Mouse (Mus musculus) thymus, adult 2 months (tissue): ENCODE measurements around the gene S100a14. TPM values are rescaled to one million over a fixed set of nuclear protein-coding genes. Genes with fewer than 3 reads are reported as not detected.

Experiments used
- DNase-seq: peaks from one replicate; pipeline ENCODE4 v3.0.0; 2021
- H3K27ac ChIP-seq: fragments of 200-500 bp; 2 replicates; pipeline ENCODE4 v1.5.1; 2012; ENCODE audit warnings: low read length, control low read depth; ENCODE audit not compliant: control insufficient read depth, insufficient read depth
- H3K27me3 ChIP-seq: fragments of 200-500 bp; 2 replicates; pipeline ENCODE4 v1.6.1; 2012; ENCODE audit warnings: mild to moderate bottlenecking, low read length, moderate library complexity, mixed read lengths; ENCODE audit not compliant: control insufficient read depth, insufficient read depth
- H3K36me3 ChIP-seq: fragments of 200-500 bp; 2 replicates; pipeline ENCODE4 v1.6.1; 2012; ENCODE audit warnings: mild to moderate bottlenecking, low read length, moderate library complexity; ENCODE audit not compliant: control insufficient read depth, insufficient read depth
- H3K4me1 ChIP-seq: fragments of 200-500 bp; replicated peaks from 2 replicates; pipeline ENCODE4 v1.6.1; 2012; ENCODE audit warnings: low read length; ENCODE audit not compliant: control insufficient read depth, insufficient read depth
- H3K4me3 ChIP-seq: fragments of 200-500 bp; 2 replicates; pipeline ENCODE4 v1.5.1; 2012; ENCODE audit warnings: mild to moderate bottlenecking, low read length, control low read depth, moderate library complexity; ENCODE audit not compliant: control insufficient read depth, insufficient read depth
- CTCF ChIP-seq: fragments of 200-500 bp; IDR thresholded peaks from 2 replicates; pipeline ENCODE4 v1.5.1; 2012; ENCODE audit warnings: mild to moderate bottlenecking, control low read depth, low read length, moderate library complexity, borderline replicate concordance; ENCODE audit not compliant: control insufficient read depth, poor library complexity, insufficient read depth; ENCODE audit errors: extremely low read depth
- POLR2A ChIP-seq: fragments of 200-500 bp; IDR thresholded peaks from 2 replicates; pipeline ENCODE4 v1.6.1; 2012; ENCODE audit warnings: mild to moderate bottlenecking, low read length, control low read depth, moderate library complexity; ENCODE audit not compliant: control insufficient read depth, poor library complexity, insufficient read depth; ENCODE audit errors: extremely low read depth
- WGBS: fragments of 180-500 bp; shearing (Covaris S2); methylation state at CpG from one replicate; pipeline ENCODE4 v1.1.7; 2018; 5-methylcytosine and 5-hydroxymethylcytosine counted together
- polyA plus RNA-seq: library from polyadenylated mRNA; depleted of rRNA; stranded (reverse); fragments of >200 nt; gene quantifications from 2 replicates; pipeline ENCODE4 v1.2.3, GENCODE M21; 2012; rRNA removed

Gene S100a14
- polyA plus RNA-seq, 1 experiment, result 11.3 TPM

DNA sequence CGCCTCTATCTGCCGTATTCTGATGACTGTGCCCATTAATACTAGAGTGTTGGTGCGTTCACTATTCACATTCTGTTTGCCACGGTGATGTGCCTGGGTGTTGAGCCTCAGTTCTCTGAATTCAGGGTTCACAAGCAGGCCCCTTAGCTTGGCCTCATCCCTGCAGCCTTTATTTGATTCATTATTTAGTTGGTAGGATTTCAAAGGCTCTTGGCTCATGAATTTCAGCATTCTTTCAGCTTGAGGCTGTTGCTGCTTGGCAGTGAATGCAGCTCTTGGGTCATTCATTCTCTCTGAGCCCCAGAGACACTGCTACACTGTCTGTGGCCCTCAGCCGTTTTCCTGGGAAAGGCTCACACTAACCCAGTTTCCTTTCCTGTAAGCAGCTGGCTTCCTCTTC lies 29.3 kb downstream of the S100a14 start:
- Histone ChIP-seq H3K27me3 (no peaks in the 10 kb centered on the region), H3K4me3 (no peak overlapping the region), H3K36me3 (no peaks in the 10 kb centered on the region), H3K27ac (no peak overlapping the region), H3K4me1 (no peaks in the 10 kb centered on the region)
- TF ChIP-seq POLR2A (no peak), CTCF (no peak)
- DNase-seq, result no peak
- WGBS, result 87% methylated on average over 5 of the region's 5 CpGs

DNA sequence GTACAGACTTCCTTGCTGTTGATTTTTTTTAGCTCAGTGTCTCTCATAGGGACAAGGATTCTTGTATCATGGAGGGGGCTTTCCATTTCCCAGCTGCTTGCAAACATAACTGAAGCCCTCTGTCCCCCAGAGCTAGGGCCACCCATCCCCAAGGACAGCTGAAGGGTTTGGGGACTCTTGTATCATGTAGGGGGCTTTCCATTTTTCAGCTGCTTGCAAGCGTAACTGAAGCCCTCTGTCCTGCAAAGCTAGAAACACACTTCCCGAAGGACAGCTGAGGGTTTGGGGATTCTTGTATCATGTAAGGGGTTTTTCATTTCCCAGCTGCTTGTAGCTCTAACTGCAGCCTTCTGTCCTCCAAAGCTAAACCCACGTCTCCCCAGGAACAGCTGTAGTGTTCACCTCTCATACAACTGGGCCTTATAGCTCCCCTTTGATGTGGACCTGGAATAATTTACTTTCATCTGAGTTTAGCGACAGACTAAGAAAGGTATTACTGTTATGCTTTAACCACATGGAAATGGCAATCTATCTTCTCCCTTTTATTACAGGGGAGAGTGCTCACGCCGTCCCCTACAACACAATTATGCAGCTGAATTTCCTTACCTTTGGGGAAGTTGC lies 33.5 kb downstream of the S100a14 start, which contains the start of gene S100a3:
Gene S100a3 (plus strand): TSS at position 571 of the 621 bp plus-strand sequence.
- Histone ChIP-seq H3K27me3 (no peaks in the 10 kb centered on the region), H3K27ac (no peak within 1 kb of the TSS), H3K4me3 (no peak within 1 kb of the TSS), H3K36me3 (no peaks in the 10 kb centered on the region), H3K4me1 (no peaks in the 10 kb centered on the region)
- TF ChIP-seq CTCF (no peak), POLR2A (no peak)
- WGBS, result 90% methylated on average over 6 of the region's 6 CpGs
- no peak for DNase-seq

DNA sequence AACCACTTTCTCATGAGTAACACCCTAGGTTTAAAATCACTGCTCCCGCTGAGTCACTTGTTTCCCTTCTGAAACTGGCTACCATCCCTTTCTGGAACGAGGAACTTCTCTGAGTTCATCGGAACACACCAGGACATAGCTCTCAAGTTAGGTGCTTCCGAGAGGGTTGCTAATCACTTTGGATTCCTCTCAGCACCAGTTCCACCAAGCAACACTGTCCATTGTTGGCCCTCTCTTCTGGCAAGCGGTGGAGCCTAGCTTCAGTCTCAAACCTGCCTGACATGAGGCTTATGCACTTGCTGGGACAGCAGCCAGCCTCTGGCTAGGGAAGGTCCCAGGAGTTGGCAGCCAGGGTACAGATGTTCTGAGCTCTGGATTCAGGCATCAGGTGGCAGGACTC lies 48.0 kb downstream of the S100a14 start:
- 89% methylated on average over 5 of the region's 5 CpGs for WGBS
- no peak for DNase-seq
- TF ChIP-seq POLR2A (no peak), CTCF (no peak)
- Histone ChIP-seq H3K27me3 (no peaks in the 10 kb centered on the region), H3K4me3 (no peak overlapping the region), H3K36me3 (no peaks in the 10 kb centered on the region), H3K27ac (no peak overlapping the region), H3K4me1 (no peaks in the 10 kb centered on the region)

DNA sequence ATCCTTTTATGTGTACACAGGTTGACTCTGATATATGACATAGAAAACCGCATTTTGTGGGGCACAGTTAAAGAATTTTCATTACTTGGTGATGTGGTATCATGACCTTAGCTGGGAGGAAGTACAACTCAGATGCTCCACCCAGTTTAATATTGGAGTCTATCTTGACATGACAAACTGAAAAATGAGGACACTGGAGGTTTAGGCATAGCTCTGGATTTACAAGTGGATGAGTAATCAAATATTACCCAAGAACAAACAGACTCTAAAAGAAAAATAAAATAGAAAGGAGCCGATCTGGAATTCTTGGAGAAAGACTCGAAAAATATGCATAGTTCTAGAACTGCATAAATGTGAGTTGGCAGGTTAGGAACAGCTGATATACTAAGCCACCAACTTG lies 48.7 kb downstream of the S100a14 start:
- H3K36me3 ChIP-seq, result no peaks in the 10 kb centered on the region
- DNase-seq, result no peak
- no peaks in the 10 kb centered on the region for H3K27me3 ChIP-seq
- no peak for TF ChIP-seq CTCF
- no peak for TF ChIP-seq POLR2A
- no peaks in the 10 kb centered on the region for H3K4me1 ChIP-seq
- WGBS, result 82% methylated on average over 3 of the region's 3 CpGs
- H3K4me3 ChIP-seq, result no peak overlapping the region
- no peak overlapping the region for H3K27ac ChIP-seq

DNA sequence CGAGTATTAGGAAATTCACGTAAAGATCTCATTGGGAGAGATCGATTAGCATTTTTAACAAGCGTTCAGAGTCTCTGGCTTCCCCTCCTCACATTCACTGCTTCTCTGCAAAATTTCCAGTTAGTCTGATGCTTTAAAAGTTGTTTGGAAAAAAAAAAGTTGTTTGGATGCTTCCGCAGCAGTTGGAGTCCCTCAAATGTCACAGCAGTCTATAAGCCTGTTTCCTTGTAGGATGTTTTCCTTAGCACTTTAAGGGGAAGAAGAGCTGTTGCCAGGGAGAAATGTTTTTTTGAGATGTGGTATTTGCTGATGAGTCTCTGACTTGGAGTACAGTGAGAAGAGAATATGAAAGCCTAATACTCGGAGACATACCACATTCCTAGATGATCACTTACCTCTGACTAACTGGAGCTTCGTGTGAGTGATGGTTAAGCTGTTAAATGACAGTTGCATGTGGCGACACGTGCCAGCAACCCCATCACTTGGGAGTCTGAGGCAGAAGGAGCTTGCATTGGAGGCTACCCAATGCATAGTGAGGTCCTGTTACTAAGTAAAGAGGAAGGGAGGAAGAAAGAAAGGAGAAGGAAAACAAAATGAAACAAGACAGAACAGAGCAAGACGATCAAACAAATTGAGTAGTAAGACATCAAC lies 49.8 kb downstream of the S100a14 start:
- WGBS, result 88% methylated on average over 10 of the region's 10 CpGs
- no peaks in the 10 kb centered on the region for H3K36me3 ChIP-seq
- DNase-seq, result no peak

More for the DNA sequence above, 49.8 kb downstream of the S100a14 start:
- H3K27ac ChIP-seq, result no peak overlapping the region
- no peaks in the 10 kb centered on the region for H3K4me1 ChIP-seq
- no peak overlapping the region for H3K4me3 ChIP-seq
- no peak for TF ChIP-seq CTCF
- no peak for TF ChIP-seq POLR2A
- no peaks in the 10 kb centered on the region for H3K27me3 ChIP-seq

Other genes starting within 250 kb of the S100a14 start
- 69.8 and 77.6 TPM in 2 replicates for gene Gatad2b, start 233.7 kb upstream of the S100a14 start, polyA plus RNA-seq
- 15.0 and 21.2 TPM in 2 replicates for gene Slc27a3, start 136.9 kb upstream of the S100a14 start, polyA plus RNA-seq
- 46.2 and 47.4 TPM in 2 replicates for gene Ints3, start 93.2 kb upstream of the S100a14 start, polyA plus RNA-seq
- gene Npr1, start 61.0 kb upstream of the S100a14 start, polyA plus RNA-seq, result 9.2 and 11.4 TPM in 2 replicates
- 50.1 and 50.8 TPM in 2 replicates for gene Ilf2, start 50.7 kb upstream of the S100a14 start, polyA plus RNA-seq
- gene Snapin, start 35.8 kb upstream of the S100a14 start, polyA plus RNA-seq, result 20.8 and 27.8 TPM in 2 replicates
- gene Chtop, start 17.4 kb upstream of the S100a14 start, polyA plus RNA-seq, result 91.0 and 94.5 TPM in 2 replicates
- gene S100a1, start 12.5 kb upstream of the S100a14 start, polyA plus RNA-seq, result 54.7 and 122 TPM in 2 replicates
- 59.1 and 83.0 TPM in 2 replicates for gene S100a13, start 12.4 kb upstream of the S100a14 start, polyA plus RNA-seq
- gene S100a16, start 10.4 kb downstream of the S100a14 start, polyA plus RNA-seq, result 45.4 and 69.6 TPM in 2 replicates
- gene S100a3, start 33.7 kb downstream of the S100a14 start, polyA plus RNA-seq, result 7.4 and 14.0 TPM in 2 replicates
- gene S100a2, start 63.4 kb downstream of the S100a14 start, polyA plus RNA-seq, result not detected in 2 replicates
- gene Gm42674, start 75.0 kb downstream of the S100a14 start, polyA plus RNA-seq, result not detected in 2 replicates
- gene S100a4, start 76.9 kb downstream of the S100a14 start, polyA plus RNA-seq, result 31.0 and 51.8 TPM in 2 replicates
- gene S100a5, start 81.7 kb downstream of the S100a14 start, polyA plus RNA-seq, result not detected in 2 replicates
- 62.7 and 96.8 TPM in 2 replicates for gene S100a6, start 86.0 kb downstream of the S100a14 start, polyA plus RNA-seq
- gene S100a7a, start 127.2 kb downstream of the S100a14 start, polyA plus RNA-seq, result 0.32 and 0.42 TPM in 2 replicates
- gene S100a8, start 142.1 kb downstream of the S100a14 start, polyA plus RNA-seq, result 13.3 and 13.8 TPM in 2 replicates
- 13.6 and 14.4 TPM in 2 replicates for gene S100a9, start 168.9 kb downstream of the S100a14 start, polyA plus RNA-seq
- gene Pglyrp4, start 200.1 kb downstream of the S100a14 start, polyA plus RNA-seq, result 1.1 and 1.6 TPM in 2 replicates